Mouse (Mus musculus) forebrain, embryonic 16.5 days (tissue): ENCODE data around the gene Nr1d2. TPM values are rescaled to one million over a fixed set of nuclear protein-coding genes. Genes with fewer than 3 reads are reported as not detected.

ENCODE experiments used
- ATAC-seq: fragments of 200-750 bp; cut with Nextera tagmentation; 2 replicates; pipeline ENCODE4 v1.8.0; 2017; ENCODE audit warnings: mild to moderate bottlenecking, moderate library complexity
- H3K27ac ChIP-seq: fragments of 300-500 bp; sonication (generic); 2 replicates; pipeline ENCODE4 v1.5.1; 2014; ENCODE audit warnings: low read length, control low read depth
- H3K27me3 ChIP-seq: fragments of 300-500 bp; sonication (generic); replicated peaks from 2 replicates; pipeline ENCODE4 v1.6.1; 2014; ENCODE audit warnings: low read length; ENCODE audit not compliant: control insufficient read depth, insufficient read depth
- H3K36me3 ChIP-seq: fragments of 300-500 bp; sonication (generic); 2 replicates; pipeline ENCODE4 v1.6.1; 2014; ENCODE audit not compliant: control insufficient read depth, insufficient read depth
- H3K4me1 ChIP-seq: fragments of 300-500 bp; sonication (generic); replicated peaks from 2 replicates; pipeline ENCODE4 v1.6.1; 2014; ENCODE audit warnings: low read length; ENCODE audit not compliant: control insufficient read depth, insufficient read depth
- H3K4me2 ChIP-seq: fragments of 300-500 bp; sonication (generic); 2 replicates; pipeline ENCODE4 v1.6.1; 2014; ENCODE audit warnings: mild to moderate bottlenecking, low read length, control low read depth
- H3K4me3 ChIP-seq: fragments of 300-500 bp; sonication (generic); replicated peaks from 2 replicates; pipeline ENCODE4 v1.5.1; 2014; ENCODE audit warnings: mild to moderate bottlenecking, low read length, control low read depth
- H3K9ac ChIP-seq: fragments of 300-500 bp; sonication (generic); replicated peaks from 2 replicates; pipeline ENCODE4 v1.6.1; 2014; ENCODE audit warnings: low read depth, low read length, control low read depth
- H3K9me3 ChIP-seq: fragments of 300-500 bp; sonication (generic); 2 replicates; pipeline ENCODE4 v1.6.1; 2016; ENCODE audit warnings: low read length; ENCODE audit not compliant: control insufficient read depth
- WGBS: fragments of 180-500 bp; shearing (Covaris S2); extraction: QIAGEN DNeasy Blood & Tissue Kit; methylation state at CpG from one replicate; pipeline ENCODE4 v1.1.7; 2014; 5-methylcytosine and 5-hydroxymethylcytosine counted together
- polyA plus RNA-seq: library from polyadenylated mRNA; unstranded; fragments of >200 nt; fragmentation: Nextera tagmentation; extraction: Ambion mirVana; gene quantifications from 2 replicates; pipeline ENCODE4 v1.2.1, GENCODE M21; 2015

The Nr1d2 gene
- polyA plus RNA-seq, result 6.9 and 10.1 TPM in 2 replicates

DNA sequence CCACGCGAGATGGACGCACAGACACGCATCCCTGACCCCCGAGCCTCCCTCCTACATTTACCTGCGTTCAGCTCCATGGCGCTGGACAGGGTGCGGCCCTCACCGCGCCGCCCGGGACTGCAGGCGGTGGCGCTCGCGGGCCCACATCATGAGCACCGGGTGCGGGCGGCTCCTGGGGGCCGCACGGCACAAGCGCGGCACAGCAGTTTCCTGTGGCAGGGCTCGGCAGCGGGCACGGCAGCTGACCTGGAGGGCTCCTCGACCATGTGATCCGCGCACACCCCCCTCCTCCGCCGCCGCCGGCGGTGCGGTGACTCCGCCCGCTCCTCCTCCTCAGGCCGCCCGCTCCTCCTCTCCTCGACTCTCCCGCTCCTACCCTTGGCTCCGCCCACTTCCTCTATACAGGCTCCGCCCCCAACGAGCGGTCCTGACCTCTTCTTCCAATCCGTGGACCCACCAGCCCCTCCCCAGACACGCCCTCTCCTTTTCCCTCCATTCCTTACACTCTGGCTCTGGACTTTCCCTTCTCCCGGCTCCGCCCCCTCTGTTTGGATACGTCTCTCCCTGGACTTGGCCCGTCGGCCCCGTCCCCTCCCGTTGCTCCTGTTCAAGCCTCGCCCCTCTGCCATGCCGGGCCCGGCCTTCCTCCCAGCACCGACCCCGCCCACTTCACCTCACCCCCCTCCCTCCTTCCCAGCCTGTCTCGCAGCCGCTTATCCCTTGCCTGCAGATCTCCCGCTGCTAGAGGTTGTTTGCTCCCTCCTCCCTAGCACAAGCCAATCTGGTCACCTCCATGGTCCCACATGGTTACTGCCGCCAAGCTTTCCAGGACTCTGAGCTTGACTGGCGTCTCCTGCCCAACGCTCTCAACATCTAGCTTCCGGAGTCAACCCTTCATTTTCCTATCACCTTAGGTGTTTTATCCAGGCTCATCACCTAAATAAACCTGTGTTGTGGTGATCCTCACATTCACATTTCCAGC lies at the start of gene Nr1d2:
TSS of gene Nr1d2 (minus strand) at position 378 of the 982 bp plus-strand sequence.
- WGBS, result under 1% methylated on average over 55 of the region's 66 CpGs
- Histone ChIP-seq H3K27me3 (no peaks in the 10 kb centered on the region), H3K9ac (peak within 1 kb of the TSS; percentile 74), H3K36me3 (no peaks in the 10 kb centered on the region), H3K4me2 (peak within 1 kb of the TSS; percentile 75), H3K27ac (peak within 1 kb of the TSS; percentile 81), H3K9me3 (no peaks in the 10 kb centered on the region), H3K4me3 (peak within 1 kb of the TSS; percentile 93), H3K4me1 (peaks cover 6% of the 10 kb centered on the region; the same call in 1 of the 2 replicates)
- peak; percentile 87 for ATAC-seq

DNA sequence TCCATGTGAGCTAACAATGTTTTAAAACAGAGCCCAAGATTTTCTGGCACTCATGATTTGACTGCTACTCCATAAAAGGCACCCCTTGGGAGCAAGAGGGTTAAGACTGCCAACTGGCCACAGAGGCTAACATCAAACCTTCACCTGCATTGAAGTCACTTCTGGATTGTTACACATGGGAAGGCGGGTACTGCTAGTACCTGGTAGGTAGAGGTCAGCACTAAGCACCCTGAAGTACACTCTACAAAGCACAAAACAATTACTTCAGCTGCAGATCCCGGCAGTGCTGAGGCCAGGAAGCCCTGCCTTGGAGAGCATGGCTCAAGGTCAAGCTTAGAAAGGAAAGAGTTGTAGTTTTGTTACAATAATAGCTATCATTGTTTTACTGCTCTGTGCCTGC lies 48.5 kb upstream of the Nr1d2 start:
- 75% methylated on average over 2 of the region's 2 CpGs for WGBS
- no peaks in the 10 kb centered on the region for H3K4me1 ChIP-seq
- no peak overlapping the region for H3K27ac ChIP-seq
- H3K9me3 ChIP-seq, result no peaks in the 10 kb centered on the region
- H3K4me3 ChIP-seq, result no peak overlapping the region
- 0 out of 2 replicates have a peak, but pooled peaks cover 3% of the 10 kb centered on the region for H3K36me3 ChIP-seq
- ATAC-seq, result no peak
- H3K27me3 ChIP-seq, result no peaks in the 10 kb centered on the region
- no peak overlapping the region for H3K4me2 ChIP-seq
- H3K9ac ChIP-seq, result no peak overlapping the region

DNA sequence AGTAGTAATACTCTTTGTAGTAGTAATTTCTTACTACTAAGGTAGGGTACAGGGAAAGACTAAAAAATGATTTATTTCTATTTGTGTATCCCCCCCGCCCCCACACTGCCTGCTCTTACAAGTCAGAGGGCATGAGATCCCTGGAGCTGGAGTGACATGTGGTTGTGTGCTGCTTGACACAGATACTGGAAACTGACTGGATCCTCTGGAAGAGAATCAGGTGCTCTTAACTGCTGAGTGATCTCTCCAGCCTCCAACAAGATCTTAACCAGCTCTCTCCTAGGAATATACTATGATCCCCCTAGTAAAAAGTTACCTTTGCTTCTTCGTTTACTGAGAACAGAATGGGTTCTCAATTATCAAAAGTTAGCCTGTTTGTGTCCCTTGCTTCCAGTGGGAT lies 47.5 kb upstream of the Nr1d2 start:
- WGBS, result 81% methylated on average over 2 of the region's 2 CpGs
- no peaks in the 10 kb centered on the region for H3K4me1 ChIP-seq
- H3K27ac ChIP-seq, result no peak overlapping the region
- H3K4me3 ChIP-seq, result no peak overlapping the region
- ATAC-seq, result no peak
- no peak overlapping the region for H3K4me2 ChIP-seq
- no peaks in the 10 kb centered on the region for H3K27me3 ChIP-seq
- H3K36me3 ChIP-seq, result 0 out of 2 replicates have a peak, but pooled peaks cover 8% of the 10 kb centered on the region
- no peak overlapping the region for H3K9ac ChIP-seq
- no peaks in the 10 kb centered on the region for H3K9me3 ChIP-seq

- H3K27me3 ChIP-seq, result no peaks in the 10 kb centered on the region
- no peak overlapping the region for H3K4me3 ChIP-seq
- peaks cover 8% of the 10 kb centered on the region; the same call in 1 of the 2 replicates for H3K36me3 ChIP-seq
- H3K4me2 ChIP-seq, result no peak overlapping the region
- H3K9me3 ChIP-seq, result no peaks in the 10 kb centered on the region
- no peak for ATAC-seq
- no peak overlapping the region for H3K9ac ChIP-seq
- no peaks in the 10 kb centered on the region for H3K4me1 ChIP-seq
- 81% methylated on average over 3 of the region's 3 CpGs for WGBS
- H3K27ac ChIP-seq, result no peak overlapping the region
These were observed 46.5 kb upstream of the Nr1d2 start for GRCm38 (mm10) chr14:18285476-18285875.

DNA sequence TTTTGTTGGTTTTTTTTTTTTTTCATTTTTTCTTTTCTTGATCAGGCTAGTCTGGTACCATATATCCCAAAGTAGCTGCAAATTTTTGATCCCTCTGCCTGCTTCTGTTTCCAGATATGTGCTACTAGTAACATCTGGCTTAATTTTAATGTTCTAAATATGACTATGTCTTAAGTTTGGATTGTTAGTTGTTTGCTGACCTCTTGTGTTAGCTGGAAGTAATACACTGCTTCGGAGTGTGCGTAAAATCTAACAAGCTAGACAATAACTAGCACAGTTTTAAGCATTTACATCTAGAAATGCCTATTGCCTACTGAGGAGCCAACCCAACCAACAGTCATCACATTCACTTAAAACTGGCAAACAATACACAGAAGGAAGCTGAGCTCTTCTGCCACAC lies 45.7 kb upstream of the Nr1d2 start:
- ATAC-seq, result peak; percentile 37; the same call in 1 of the 2 replicates
- H3K9ac ChIP-seq, result no peak overlapping the region
- WGBS, result 82% methylated on average over 2 of the region's 2 CpGs
- H3K4me3 ChIP-seq, result no peak overlapping the region
- no peaks in the 10 kb centered on the region for H3K27me3 ChIP-seq
- H3K4me2 ChIP-seq, result no peak overlapping the region
- no peak overlapping the region for H3K27ac ChIP-seq
- H3K36me3 ChIP-seq, result peaks cover 8% of the 10 kb centered on the region; the same call in 1 of the 2 replicates
- no peaks in the 10 kb centered on the region for H3K4me1 ChIP-seq
- H3K9me3 ChIP-seq, result no peaks in the 10 kb centered on the region

DNA sequence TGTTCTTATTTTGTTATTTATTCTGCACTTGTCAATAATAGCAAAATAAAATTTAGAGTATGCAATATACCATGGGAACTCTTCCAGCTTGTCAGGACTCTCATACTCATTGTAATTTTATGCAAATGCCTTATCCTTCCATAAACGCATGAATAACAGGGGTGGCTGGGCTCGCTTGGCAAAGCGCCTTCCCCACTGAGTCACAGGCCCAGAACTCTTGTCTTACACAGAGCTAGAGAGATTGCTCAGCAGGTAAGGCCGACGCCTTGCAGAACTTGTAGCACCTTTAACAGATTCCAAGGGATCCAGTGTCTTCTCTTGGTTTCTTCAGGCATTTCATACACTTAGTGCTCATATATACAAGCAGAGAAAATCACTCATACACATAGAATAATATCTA lies 41.4 kb upstream of the Nr1d2 start:
- Histone ChIP-seq H3K4me1 (no peaks in the 10 kb centered on the region), H3K4me2 (no peak overlapping the region), H3K9me3 (no peaks in the 10 kb centered on the region), H3K27ac (no peak overlapping the region), H3K36me3 (peaks cover 18% of the 10 kb centered on the region; the same call in 1 of the 2 replicates), H3K27me3 (no peaks in the 10 kb centered on the region), H3K4me3 (no peak overlapping the region), H3K9ac (no peak overlapping the region)
- peak; percentile 21; the same call in 1 of the 2 replicates for ATAC-seq
- 73% methylated on average over 5 of the region's 5 CpGs for WGBS

GRCm38 (mm10) chr14:18274526-18274925 lies 35.6 kb upstream of the Nr1d2 start:
- Histone ChIP-seq H3K36me3 (peaks cover 9% of the 10 kb centered on the region; the same call in 1 of the 2 replicates), H3K4me1 (peaks cover 8% of the 10 kb centered on the region), H3K27ac (no peak overlapping the region), H3K9ac (no peak overlapping the region), H3K4me2 (no peak overlapping the region), H3K27me3 (no peaks in the 10 kb centered on the region), H3K4me3 (no peak overlapping the region), H3K9me3 (no peaks in the 10 kb centered on the region)
- ATAC-seq, result no peak
- WGBS, result 85% methylated on average over 1 of the region's 1 CpGs

GRCm38 (mm10) chr14:18271666-18272065 lies 32.7 kb upstream of the Nr1d2 start:
- Histone ChIP-seq H3K4me2 (peak overlapping the region; percentile 72), H3K36me3 (peaks cover 11% of the 10 kb centered on the region), H3K4me1 (peaks cover 12% of the 10 kb centered on the region), H3K9ac (peak overlapping the region; percentile 81; the same call in 1 of the 2 replicates), H3K27me3 (no peaks in the 10 kb centered on the region), H3K9me3 (no peaks in the 10 kb centered on the region), H3K4me3 (peak overlapping the region; percentile 60), H3K27ac (no peak overlapping the region)
- 4% methylated on average over 6 of the region's 7 CpGs for WGBS
- ATAC-seq, result no peak
